Mouse (Mus musculus): Measurements from ENCODE around the gene 1700001J03Rik. TPM values are rescaled to one million over a fixed set of nuclear protein-coding genes. Genes with fewer than 3 reads are reported as not detected.
"Not testable (repeated sequence)": the region's sequence is repeated elsewhere in the genome, so short reads cannot be mapped to it uniquely, and the experiment has no call there.

The 1700001J03Rik gene
- 0.28 TPM in 1 of 2 replicates, not detected in the other for total RNA-seq (2014; rRNA removed)
- not detected in 2 replicates for polyA plus RNA-seq (2012; rRNA removed)

DNA sequence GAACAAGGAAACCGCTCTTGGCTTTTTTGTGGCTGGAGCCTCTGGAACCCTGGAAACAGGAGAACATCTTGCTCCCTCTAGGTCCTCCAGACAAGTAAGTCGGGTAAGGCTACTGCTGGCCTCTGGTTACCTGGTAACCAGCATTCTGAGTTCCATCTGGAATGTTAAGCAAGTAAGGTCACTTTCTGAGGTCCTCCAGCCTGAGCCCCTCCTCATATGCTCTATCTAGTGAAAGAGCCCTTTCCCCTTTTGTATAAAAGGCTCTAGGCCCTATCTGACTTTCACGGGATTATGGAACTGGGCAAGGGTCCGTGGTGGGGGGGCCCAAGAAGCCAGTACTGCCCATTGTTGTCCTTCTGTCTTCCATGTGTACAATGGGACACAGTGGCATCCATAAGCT lies at the start of gene 1700001J03Rik:
Gene 1700001J03Rik, minus strand, starts transcription at position 101 of the 400 bp plus-strand sequence.
- H3K4me1 ChIP-seq (ENCODE audit: control insufficient read depth, insufficient read depth, low read length); H3K27me3 ChIP-seq (ENCODE audit: control insufficient read depth, insufficient read depth, low read length); DNase-seq (ENCODE audit: extremely low read depth, low read depth, low spot score); H3K27ac ChIP-seq (replicated peaks; ENCODE audit: insufficient read depth, low read depth, low read length); H3K9ac ChIP-seq (ENCODE audit: low read depth, low read length); H3K4me3 ChIP-seq (ENCODE audit: insufficient read depth, low read depth, low read length); H3K36me3 ChIP-seq (ENCODE audit: control insufficient read depth, insufficient read depth, low read length); H3K79me2 ChIP-seq (ENCODE audit: control insufficient read depth, insufficient read depth, low read length): not testable (repeated sequence)
- WGBS: 80% methylated on average over 4 of the region's 4 CpGs

DNA sequence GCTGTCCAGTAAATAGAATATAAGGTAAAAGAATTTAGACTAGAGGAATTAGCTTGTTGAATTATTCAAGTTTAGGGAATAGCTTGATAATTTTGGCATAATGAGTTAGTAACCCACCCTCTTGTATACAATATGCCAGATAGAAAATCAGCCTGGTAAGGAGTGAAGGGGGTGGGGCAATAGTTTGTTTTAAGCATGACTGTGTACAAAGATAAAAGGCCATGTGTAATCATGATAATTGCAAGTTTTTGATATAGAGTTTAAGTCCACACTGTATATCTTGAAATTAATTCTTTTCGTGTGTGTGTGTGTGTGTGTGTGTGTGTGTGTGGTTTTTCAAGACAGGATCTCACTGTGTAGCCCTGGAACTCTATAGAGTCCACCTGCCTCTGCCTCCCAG lies 49.2 kb upstream of the 1700001J03Rik start:
- 40% methylated on average over 1 of the region's 1 CpGs for WGBS

DNA sequence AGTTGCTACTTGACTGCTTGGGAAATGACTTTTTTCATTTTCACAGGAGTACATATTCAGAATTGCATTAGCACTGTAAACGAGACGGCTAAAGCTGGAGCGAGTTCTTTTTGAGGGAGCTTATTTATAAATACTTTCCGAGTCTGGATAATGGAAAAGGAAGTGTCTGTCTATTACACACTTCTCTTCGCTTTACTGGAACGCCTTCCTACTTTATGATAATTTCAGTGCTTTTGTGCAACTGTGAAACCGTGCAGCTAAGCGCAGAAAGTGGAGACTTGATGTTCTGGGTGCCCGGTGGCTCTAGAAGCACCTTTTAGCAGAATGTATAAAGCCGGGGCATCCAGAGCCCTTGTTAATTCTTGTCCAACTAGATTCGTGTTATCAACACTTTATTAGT lies 47.7 kb upstream of the 1700001J03Rik start:
- peaks cover 14% of the 10 kb centered on the region; the same call in 1 of the 2 replicates for H3K79me2 ChIP-seq (ENCODE audit: control insufficient read depth, insufficient read depth, low read length)
- H3K4me3 ChIP-seq (ENCODE audit: insufficient read depth, low read depth, low read length): no peak overlapping the region
- no peak overlapping the region for H3K9ac ChIP-seq (ENCODE audit: low read depth, low read length)
- no peaks in the 10 kb centered on the region for H3K36me3 ChIP-seq (ENCODE audit: control insufficient read depth, insufficient read depth, low read length)
- no peak overlapping the region for H3K27ac ChIP-seq (replicated peaks; ENCODE audit: insufficient read depth, low read depth, low read length)
- no peak for TF ChIP-seq POLR2A (IDR thresholded peaks at IDR 0.05; ENCODE audit: extremely low read depth, insufficient read depth, low read length)
- no peak for TF ChIP-seq CTCF (IDR thresholded peaks at IDR 0.05; ENCODE audit: low read depth, low read length)
- H3K27me3 ChIP-seq (ENCODE audit: control insufficient read depth, insufficient read depth, low read length): no peaks in the 10 kb centered on the region
- H3K4me1 ChIP-seq (ENCODE audit: control insufficient read depth, insufficient read depth, low read length): peaks cover 9% of the 10 kb centered on the region
- 23% methylated on average over 11 of the region's 11 CpGs for WGBS
- no peak for DNase-seq (ENCODE audit: extremely low read depth, low read depth, low spot score)

More for the DNA sequence above, 49.2 kb upstream of the 1700001J03Rik start:
- no peak for TF ChIP-seq CTCF (IDR thresholded peaks at IDR 0.05; ENCODE audit: low read depth, low read length)
- no peak for TF ChIP-seq POLR2A (IDR thresholded peaks at IDR 0.05; ENCODE audit: extremely low read depth, insufficient read depth, low read length)
- H3K79me2 ChIP-seq (ENCODE audit: control insufficient read depth, insufficient read depth, low read length): peaks cover 23% of the 10 kb centered on the region; the same call in 1 of the 2 replicates
- no peak for DNase-seq (ENCODE audit: extremely low read depth, low read depth, low spot score)
- H3K9ac ChIP-seq (ENCODE audit: low read depth, low read length): no peak overlapping the region
- H3K36me3 ChIP-seq (ENCODE audit: control insufficient read depth, insufficient read depth, low read length): no peaks in the 10 kb centered on the region
- H3K4me1 ChIP-seq (ENCODE audit: control insufficient read depth, insufficient read depth, low read length): peaks cover 19% of the 10 kb centered on the region
- H3K27me3 ChIP-seq (ENCODE audit: control insufficient read depth, insufficient read depth, low read length): no peaks in the 10 kb centered on the region
- no peak overlapping the region for H3K27ac ChIP-seq (replicated peaks; ENCODE audit: insufficient read depth, low read depth, low read length)
- no peak overlapping the region for H3K4me3 ChIP-seq (ENCODE audit: insufficient read depth, low read depth, low read length)

DNA sequence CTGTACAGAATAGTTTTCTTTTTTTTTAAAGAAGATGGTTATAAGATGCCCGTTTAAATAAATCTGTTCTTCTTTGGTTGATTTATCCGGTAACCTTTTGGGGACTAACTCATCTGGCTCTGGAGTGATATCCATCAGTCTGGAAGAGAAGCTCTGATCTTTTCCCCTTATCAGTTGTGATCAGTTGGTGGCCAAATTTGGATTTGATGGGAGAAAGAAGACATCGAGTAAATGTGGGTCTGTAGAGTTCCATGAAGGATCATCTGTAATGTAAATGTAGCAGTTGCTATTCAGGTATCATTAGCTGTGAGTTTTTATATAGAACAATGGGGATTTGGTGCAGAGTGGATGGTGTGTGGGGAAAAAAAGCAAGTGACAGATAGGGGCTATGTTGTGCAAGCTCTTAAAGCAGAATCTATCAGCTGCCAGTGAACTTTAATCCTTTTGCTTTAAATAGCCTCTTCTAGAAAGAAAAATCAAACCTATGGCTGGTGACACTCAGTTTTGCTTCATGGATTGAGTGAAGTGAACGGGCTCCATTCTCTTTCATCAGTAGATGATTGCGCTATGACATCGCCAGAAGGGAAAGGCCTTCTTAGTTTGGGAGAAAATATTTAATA lies 47.1 kb upstream of the 1700001J03Rik start:
- Histone ChIP-seq H3K36me3 (ENCODE audit: control insufficient read depth, insufficient read depth, low read length) (no peaks in the 10 kb centered on the region), H3K27me3 (ENCODE audit: control insufficient read depth, insufficient read depth, low read length) (no peaks in the 10 kb centered on the region), H3K9ac (ENCODE audit: low read depth, low read length) (peak overlapping the region; percentile 3; the same call in 1 of the 2 replicates), H3K79me2 (ENCODE audit: control insufficient read depth, insufficient read depth, low read length) (peaks cover 10% of the 10 kb centered on the region; the same call in 1 of the 2 replicates), H3K4me3 (ENCODE audit: insufficient read depth, low read depth, low read length) (peak overlapping the region; percentile 80), H3K4me1 (ENCODE audit: control insufficient read depth, insufficient read depth, low read length) (peaks cover 9% of the 10 kb centered on the region), H3K27ac (replicated peaks; ENCODE audit: insufficient read depth, low read depth, low read length) (no peak overlapping the region; the same call in 1 of the 2 replicates)
- DNase-seq (ENCODE audit: extremely low read depth, low read depth, low spot score): peak; percentile 61
- TF ChIP-seq CTCF (IDR thresholded peaks at IDR 0.05; ENCODE audit: low read depth, low read length) (no peak), POLR2A (IDR thresholded peaks at IDR 0.05; ENCODE audit: extremely low read depth, insufficient read depth, low read length) (no peak)
- WGBS: 7% methylated on average over 6 of the region's 6 CpGs

DNA sequence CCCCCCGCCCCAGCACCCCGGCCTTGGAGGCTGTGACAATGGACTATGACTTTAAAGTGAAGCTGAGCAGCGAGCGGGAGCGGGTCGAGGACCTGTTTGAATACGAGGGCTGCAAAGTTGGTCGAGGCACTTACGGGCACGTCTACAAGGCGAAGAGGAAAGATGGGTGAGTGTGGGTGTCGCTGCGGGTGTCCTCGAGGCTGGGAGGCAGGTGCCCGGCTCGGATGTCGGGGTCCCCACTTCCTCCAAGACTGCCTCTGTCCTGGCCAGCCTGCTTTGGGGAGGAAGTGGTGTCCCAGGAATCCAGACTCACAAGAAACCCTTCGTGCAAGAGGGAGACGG lies 46.5 kb upstream of the 1700001J03Rik start:
- Histone ChIP-seq H3K4me1 (ENCODE audit: control insufficient read depth, insufficient read depth, low read length) (peaks cover 9% of the 10 kb centered on the region), H3K27ac (replicated peaks; ENCODE audit: insufficient read depth, low read depth, low read length) (peak overlapping the region; percentile 79), H3K4me3 (ENCODE audit: insufficient read depth, low read depth, low read length) (peak overlapping the region; percentile 80), H3K79me2 (ENCODE audit: control insufficient read depth, insufficient read depth, low read length) (peaks cover 8% of the 10 kb centered on the region; the same call in 1 of the 2 replicates), H3K9ac (ENCODE audit: low read depth, low read length) (peak overlapping the region; percentile 91), H3K27me3 (ENCODE audit: control insufficient read depth, insufficient read depth, low read length) (no peaks in the 10 kb centered on the region), H3K36me3 (ENCODE audit: control insufficient read depth, insufficient read depth, low read length) (no peaks in the 10 kb centered on the region)
- under 1% methylated on average over 19 of the region's 19 CpGs for WGBS
- TF ChIP-seq CTCF (IDR thresholded peaks at IDR 0.05; ENCODE audit: low read depth, low read length) (no peak), POLR2A (IDR thresholded peaks at IDR 0.05; ENCODE audit: extremely low read depth, insufficient read depth, low read length) (no peak)
- no peak for DNase-seq (ENCODE audit: extremely low read depth, low read depth, low spot score)
